Mouse (Mus musculus) megakaryocyte progenitor cell, adult 5-6 weeks (primary cell): ENCODE results near the gene Gosr2. TPM values are rescaled to one million over a fixed set of nuclear protein-coding genes. Genes with fewer than 3 reads are reported as not detected.
A peak's percentile ranks its signal among the peaks of the same experiment; 100 is the strongest.

Experiments used
- ATAC-seq: replicated peaks from 2 replicates; pipeline ENCODE4 v1.8.0; 2016; ENCODE audit warnings: mild to moderate bottlenecking, moderate TSS enrichment, inconsistent platforms; ENCODE audit not compliant: poor library complexity
- total RNA-seq, 2 experiments: library from RNA; stranded (forward) in 1 of 2; stranded (reverse) in 1 of 2; fragments of 157-497, 149-512 nt in 1 of 2; fragments of 200-1000 nt in 1 of 2; gene quantifications; 2 replicates each; pipeline versions ENCODE4 v1.2.3 to v1.2.4; 2015 to 2017

Gosr2 gene
- total RNA-seq, 2 experiments from 2014 or later: 42.2 to 48.3 TPM

DNA sequence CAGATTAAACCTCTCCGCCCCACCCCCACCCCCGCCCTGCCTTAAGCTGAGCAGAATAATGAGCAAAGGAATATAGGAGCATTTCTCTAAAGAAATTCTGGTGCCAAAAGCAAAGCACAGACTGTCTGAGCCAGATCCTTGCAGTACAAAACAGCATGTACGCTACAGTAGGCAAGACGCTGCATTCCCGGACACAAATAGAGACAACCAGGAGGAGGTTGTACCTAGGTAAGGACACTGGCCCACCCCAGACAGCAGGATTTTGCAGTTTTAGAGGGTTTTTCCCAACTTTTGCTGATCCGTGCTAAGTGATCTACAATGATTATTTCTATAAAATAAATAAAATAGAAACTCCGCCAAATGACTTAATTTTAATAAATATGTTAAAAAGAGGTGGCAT is 49.0 kb downstream of the Gosr2 start:
- no peak for ATAC-seq

DNA sequence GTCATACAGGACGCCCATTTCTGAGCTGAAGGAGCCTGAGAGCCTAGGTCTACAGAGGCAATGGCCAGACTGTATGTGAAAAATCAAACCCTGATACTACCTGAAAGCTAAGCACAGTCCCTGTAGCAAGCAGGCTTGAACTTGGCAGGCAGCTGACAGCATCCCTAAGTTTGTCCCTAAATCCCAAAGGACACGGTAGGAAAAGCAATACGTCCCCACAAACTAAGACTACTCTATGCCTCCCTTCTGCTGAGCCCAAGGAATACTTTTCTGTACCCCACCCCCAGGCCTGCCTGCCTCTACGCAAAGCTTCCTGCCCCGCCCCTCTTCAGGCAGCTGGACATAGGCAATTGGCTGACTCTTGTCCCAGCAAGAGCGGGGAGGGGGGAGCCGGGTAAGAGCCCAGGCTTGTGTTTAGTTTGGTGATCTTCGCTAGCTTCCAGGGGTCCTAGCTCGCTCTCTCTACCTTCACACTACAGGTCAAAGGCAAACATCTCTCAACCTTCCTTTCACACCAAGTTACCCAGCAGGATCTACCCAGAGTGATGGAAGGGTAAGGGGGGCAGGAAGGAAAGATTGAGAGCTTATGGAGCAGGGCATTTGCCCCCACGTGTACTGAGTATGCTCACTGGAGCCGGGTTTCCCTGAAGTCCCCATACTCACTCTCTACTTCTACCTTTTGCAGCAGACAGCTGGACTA is 49.6 kb downstream of the Gosr2 start:
- ATAC-seq: no peak

DNA sequence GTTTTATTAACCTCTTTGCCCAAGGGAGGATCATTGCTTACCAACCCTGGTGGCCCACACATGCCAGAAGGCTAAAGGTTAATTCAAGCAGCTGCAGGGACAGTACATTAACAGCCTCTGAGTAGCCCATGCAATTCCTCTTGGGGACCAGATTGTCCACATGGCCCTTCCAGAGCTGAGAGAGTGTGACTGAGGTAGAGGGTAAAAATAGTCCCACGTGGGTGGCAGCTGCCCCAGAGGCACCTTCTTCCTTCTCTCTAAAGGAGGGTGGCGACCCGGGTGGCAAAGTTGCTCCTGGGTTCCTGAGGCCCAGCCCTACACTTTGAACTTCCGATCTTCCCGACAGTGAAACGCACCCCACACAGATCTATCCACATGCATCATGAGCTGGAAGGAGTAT is 51.4 kb downstream of the Gosr2 start:
- ATAC-seq: no peak

DNA sequence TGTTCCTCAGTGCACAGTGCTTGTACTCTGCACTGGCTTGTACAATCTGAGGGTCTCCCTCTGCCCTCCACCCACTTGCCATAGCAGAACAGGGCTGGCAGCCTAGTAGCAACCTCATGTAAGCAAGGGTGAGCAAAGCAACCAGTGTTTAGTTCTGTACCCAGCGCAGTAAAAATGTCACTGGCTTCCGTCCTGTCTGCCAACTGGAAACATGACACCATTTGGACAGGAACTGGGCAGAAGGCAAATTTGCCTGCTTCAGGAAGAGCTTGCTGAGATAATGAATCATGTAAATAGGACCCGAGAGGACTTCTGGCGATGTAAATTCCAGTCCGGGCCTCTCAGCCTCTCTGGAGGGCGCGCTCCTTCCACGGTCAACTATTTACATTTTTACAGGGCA is 52.0 kb downstream of the Gosr2 start:
- ATAC-seq: no peak

DNA sequence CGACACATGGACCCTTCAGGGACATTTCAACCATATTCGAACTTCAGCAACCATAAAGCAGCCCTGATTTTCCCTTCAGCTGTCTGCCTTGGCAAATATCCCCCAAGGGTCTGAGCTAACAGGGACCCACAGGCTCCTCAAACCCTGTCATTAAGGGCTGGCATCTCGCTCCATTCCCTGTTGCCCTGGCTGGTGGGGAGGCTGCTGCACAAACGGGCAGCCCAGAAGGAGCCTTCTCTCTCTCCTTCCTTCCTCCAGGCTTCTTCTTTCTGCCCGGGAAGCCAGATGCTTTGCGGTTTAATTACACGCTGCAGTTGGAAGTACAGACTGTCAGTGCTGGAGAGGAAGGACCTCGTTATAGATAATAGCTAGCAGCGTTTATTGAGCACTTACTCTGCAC is 54.5 kb downstream of the Gosr2 start:
- no peak for ATAC-seq

DNA sequence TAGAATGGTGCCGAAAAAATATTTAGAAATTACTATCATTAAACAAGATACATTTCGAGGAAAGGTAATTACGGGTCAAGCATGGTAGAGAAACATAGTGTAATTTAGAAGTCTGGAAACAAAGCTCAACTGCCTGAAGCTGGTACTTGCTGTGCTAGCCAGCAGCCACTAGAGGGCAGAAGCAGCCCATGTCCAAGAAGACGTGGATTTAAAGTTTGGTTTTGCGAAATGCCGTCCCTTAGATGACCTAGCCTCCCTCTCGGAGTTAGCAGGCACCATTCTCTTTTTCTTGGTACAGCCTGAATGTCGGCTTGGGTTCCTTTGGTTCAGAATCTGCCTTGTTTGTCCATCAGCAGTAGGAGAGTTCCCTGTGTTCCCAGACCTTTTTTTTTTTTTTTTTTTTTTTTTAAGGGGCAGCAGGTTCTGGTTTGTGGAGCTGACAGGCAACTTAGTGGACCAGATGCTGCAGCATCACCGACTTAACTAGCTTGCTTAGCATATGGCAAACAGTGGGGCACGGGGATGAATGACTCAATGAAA is 58.2 kb downstream of the Gosr2 start:
- ATAC-seq: peak; percentile 76

DNA sequence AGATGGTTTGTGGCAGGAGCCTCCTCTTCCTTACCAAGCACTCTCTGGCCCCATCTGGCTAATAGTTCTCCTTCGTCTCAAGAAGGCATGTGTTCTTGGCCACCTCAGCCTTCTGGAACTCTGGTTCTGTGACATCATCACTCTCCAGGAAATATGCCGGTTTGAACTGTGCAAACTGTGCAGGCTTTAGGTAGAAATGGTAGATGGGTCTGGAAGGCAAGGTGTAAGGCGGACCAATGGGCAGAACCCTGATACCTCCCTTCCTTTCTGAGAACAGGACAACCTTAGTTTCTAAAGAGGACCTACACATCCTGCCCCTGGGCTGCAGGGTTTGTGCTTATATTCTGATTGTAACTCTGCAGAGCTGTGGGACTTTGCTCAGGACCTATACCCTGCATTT is 58.9 kb downstream of the Gosr2 start, which contains the start of gene Lyzl6:
Gene Lyzl6, minus strand, starts transcription at position 101 of the 400 bp plus-strand sequence.
- ATAC-seq: no peak

DNA sequence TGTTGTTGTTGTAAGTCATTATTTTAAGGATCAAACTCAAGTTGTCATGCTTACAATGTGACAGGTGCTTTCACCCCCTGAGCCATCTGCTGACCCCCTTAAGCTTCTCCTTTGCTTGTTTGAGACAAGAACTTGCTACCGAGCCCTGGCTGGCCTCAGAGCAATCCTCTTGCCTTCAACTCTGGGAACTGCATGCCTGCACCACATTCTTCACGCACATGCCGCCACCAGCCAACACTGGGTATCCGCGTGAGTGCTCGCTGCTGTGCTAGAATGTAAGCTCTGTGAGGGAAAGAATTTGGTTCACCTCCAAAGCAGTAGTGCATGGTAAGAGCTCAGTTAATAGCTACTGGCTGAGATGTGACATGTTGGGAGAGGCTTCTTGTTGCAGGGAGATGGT is 61.4 kb downstream of the Gosr2 start:
- ATAC-seq: no peak

DNA sequence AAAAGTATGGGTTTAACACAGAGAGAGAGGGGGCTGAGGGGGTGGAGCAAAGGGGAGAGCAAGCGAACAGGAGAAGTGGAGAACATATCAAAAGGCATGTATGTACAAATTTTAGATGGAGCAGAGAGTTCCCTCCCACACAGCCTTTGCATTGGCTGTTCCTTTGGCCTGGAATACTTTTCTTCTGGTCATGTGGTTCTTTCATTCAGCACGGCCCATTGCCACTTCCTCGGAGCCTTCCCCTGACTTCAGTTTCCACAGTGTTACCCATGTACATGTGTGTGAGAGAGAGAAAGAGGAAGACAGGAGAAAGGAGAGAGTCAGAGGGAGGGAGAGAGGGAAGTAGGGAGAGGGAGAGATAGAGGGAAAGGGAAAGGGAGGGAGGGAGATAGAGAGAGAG is 62.2 kb downstream of the Gosr2 start:
- ATAC-seq: no peak

DNA sequence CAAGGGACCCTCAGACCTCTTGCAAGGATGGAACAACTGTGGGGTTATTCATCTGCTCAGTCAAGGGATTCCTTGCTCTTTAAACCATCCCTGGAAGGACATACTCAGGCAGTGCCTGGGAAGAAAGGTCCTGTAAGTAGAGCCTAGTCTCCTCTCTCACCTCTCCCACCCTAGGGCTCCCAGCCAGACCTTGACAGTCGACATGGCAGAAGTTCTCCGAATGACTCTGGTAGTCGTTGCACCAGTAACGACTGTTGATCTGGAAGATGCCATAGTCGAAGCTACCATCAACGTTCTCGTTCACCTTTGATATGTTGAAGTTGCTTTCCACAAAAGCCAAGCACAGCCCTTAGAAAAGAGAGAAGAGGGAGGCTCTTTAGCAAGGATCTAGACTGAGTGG is 62.9 kb downstream of the Gosr2 start:
- ATAC-seq: no peak

DNA sequence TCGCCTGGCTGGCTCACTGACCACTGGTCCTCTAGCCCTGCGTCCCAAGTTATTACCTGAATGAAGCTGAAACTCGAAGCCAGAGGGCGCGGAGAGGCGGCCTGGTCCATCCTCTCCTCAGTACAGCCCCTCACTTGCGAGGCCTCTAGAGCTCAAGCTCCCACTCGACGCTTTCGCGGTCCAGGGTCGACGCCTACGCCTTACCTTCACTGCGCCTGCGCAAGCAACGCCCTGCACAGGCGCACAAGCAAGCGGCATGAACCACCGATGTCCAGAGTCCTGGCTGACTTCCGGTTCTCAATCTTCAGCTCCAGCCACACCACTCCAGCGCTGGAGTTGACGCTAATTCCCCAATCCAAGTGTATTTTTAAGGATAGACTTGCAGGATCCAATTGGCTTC is 70.2 kb downstream of the Gosr2 start:
- no peak for ATAC-seq

Other genes with a start within 250 kb of the Gosr2 start
- not detected in 2 replicates for gene Lrrc37a, start 193.3 kb downstream of the Gosr2 start, total RNA-seq (2015)
- not detected in 2 replicates for gene Lrrc37a, start 193.3 kb downstream of the Gosr2 start, total RNA-seq (2017)
- gene Gm884, start 76.8 kb downstream of the Gosr2 start, total RNA-seq (2015): not detected in 2 replicates
- not detected in 2 replicates for gene Gm884, start 76.8 kb downstream of the Gosr2 start, total RNA-seq (2017)
- gene Lyzl6, start 59.0 kb downstream of the Gosr2 start, total RNA-seq (2015): not detected in 2 replicates
- gene Lyzl6, start 59.0 kb downstream of the Gosr2 start, total RNA-seq (2017): not detected in 2 replicates
- not detected in 2 replicates for gene Rprml, start 48.3 kb downstream of the Gosr2 start, total RNA-seq (2015)
- not detected in 2 replicates for gene Rprml, start 48.3 kb downstream of the Gosr2 start, total RNA-seq (2017)
- not detected in 2 replicates for gene Wnt9b, start 51.9 kb upstream of the Gosr2 start, total RNA-seq (2015)
- not detected in 2 replicates for gene Wnt9b, start 51.9 kb upstream of the Gosr2 start, total RNA-seq (2017)
- gene Wnt3, start 76.3 kb upstream of the Gosr2 start, total RNA-seq (2015): not detected in 2 replicates
- gene Wnt3, start 76.3 kb upstream of the Gosr2 start, total RNA-seq (2017): not detected in 2 replicates